Mouse (Mus musculus): ENCODE results near the gene Micu1. TPM values are rescaled to one million over a fixed set of nuclear protein-coding genes. Genes with fewer than 3 reads are reported as not detected.

The Micu1 gene
- polyA plus RNA-seq, 1 experiment from 2014 or later: 40.1 TPM

GRCm38 (mm10) chr10:59819146-59819545 is 116.9 kb downstream of the Micu1 start:
- Histone ChIP-seq H3K9ac (ENCODE audit: low read length) (no peak overlapping the region), H3K36me3 (ENCODE audit: control insufficient read depth, insufficient read depth) (no peaks in the 10 kb centered on the region), H3K4me3 (ENCODE audit: low read length) (no peak overlapping the region), H3K27ac (ENCODE audit: low read length) (no peak overlapping the region), H3K9me3 (replicated peaks; ENCODE audit: control insufficient read depth, low read length) (no peaks in the 10 kb centered on the region), H3K4me1 (ENCODE audit: control insufficient read depth, insufficient read depth, low read length) (no peaks in the 10 kb centered on the region), H3K27me3 (ENCODE audit: control insufficient read depth, insufficient read depth, low read length) (no peaks in the 10 kb centered on the region), H3K4me2 (ENCODE audit: low read depth, low read length) (no peak overlapping the region)
- WGBS: 61% methylated on average over 9 of the region's 9 CpGs
- ATAC-seq (replicated peaks; ENCODE audit: extremely low read depth, insufficient read depth, low FRiP score): no peak

- WGBS: 89% methylated on average over 5 of the region's 5 CpGs
- no peak for ATAC-seq (replicated peaks; ENCODE audit: extremely low read depth, insufficient read depth, low FRiP score)
Observed at GRCm38 (mm10) chr10:59820886-59821285, 118.6 kb downstream of the Micu1 start.

GRCm38 (mm10) chr10:59821334-59822066 is 119.2 kb downstream of the Micu1 start:
- H3K9ac ChIP-seq (ENCODE audit: low read length): no peak overlapping the region
- H3K27ac ChIP-seq (ENCODE audit: low read length): no peak overlapping the region
- H3K27me3 ChIP-seq (ENCODE audit: control insufficient read depth, insufficient read depth, low read length): no peaks in the 10 kb centered on the region
- H3K4me1 ChIP-seq (ENCODE audit: control insufficient read depth, insufficient read depth, low read length): no peaks in the 10 kb centered on the region
- no peaks in the 10 kb centered on the region for H3K9me3 ChIP-seq (replicated peaks; ENCODE audit: control insufficient read depth, low read length)
- H3K36me3 ChIP-seq (ENCODE audit: control insufficient read depth, insufficient read depth): no peaks in the 10 kb centered on the region
- ATAC-seq (replicated peaks; ENCODE audit: extremely low read depth, insufficient read depth, low FRiP score): no peak
- H3K4me3 ChIP-seq (ENCODE audit: low read length): no peak overlapping the region
- 88% methylated on average over 7 of the region's 7 CpGs for WGBS
- no peak overlapping the region for H3K4me2 ChIP-seq (ENCODE audit: low read depth, low read length)

More at GRCm38 (mm10) chr10:59820886-59821285, 118.6 kb downstream of the Micu1 start:
- no peaks in the 10 kb centered on the region for H3K4me1 ChIP-seq (ENCODE audit: control insufficient read depth, insufficient read depth, low read length)
- H3K9me3 ChIP-seq (replicated peaks; ENCODE audit: control insufficient read depth, low read length): no peaks in the 10 kb centered on the region
- H3K4me3 ChIP-seq (ENCODE audit: low read length): no peak overlapping the region
- H3K27ac ChIP-seq (ENCODE audit: low read length): no peak overlapping the region
- H3K9ac ChIP-seq (ENCODE audit: low read length): no peak overlapping the region
- no peaks in the 10 kb centered on the region for H3K36me3 ChIP-seq (ENCODE audit: control insufficient read depth, insufficient read depth)
- H3K27me3 ChIP-seq (ENCODE audit: control insufficient read depth, insufficient read depth, low read length): no peaks in the 10 kb centered on the region
- H3K4me2 ChIP-seq (ENCODE audit: low read depth, low read length): no peak overlapping the region

- Histone ChIP-seq H3K9me3 (replicated peaks; ENCODE audit: control insufficient read depth, low read length) (no peaks in the 10 kb centered on the region), H3K27me3 (ENCODE audit: control insufficient read depth, insufficient read depth, low read length) (no peaks in the 10 kb centered on the region), H3K4me3 (ENCODE audit: low read length) (no peak overlapping the region), H3K27ac (ENCODE audit: low read length) (no peak overlapping the region), H3K9ac (ENCODE audit: low read length) (no peak overlapping the region), H3K4me1 (ENCODE audit: control insufficient read depth, insufficient read depth, low read length) (no peaks in the 10 kb centered on the region), H3K36me3 (ENCODE audit: control insufficient read depth, insufficient read depth) (peaks cover 7% of the 10 kb centered on the region), H3K4me2 (ENCODE audit: low read depth, low read length) (no peak overlapping the region)
- ATAC-seq (replicated peaks; ENCODE audit: extremely low read depth, insufficient read depth, low FRiP score): no peak
- 87% methylated on average over 10 of the region's 10 CpGs for WGBS
Observed at GRCm38 (mm10) chr10:59822857-59823256, 120.6 kb downstream of the Micu1 start.

- H3K9ac ChIP-seq (ENCODE audit: low read length): no peak overlapping the region
- peaks cover 3% of the 10 kb centered on the region; the same call in 1 of the 2 replicates for H3K9me3 ChIP-seq (replicated peaks; ENCODE audit: control insufficient read depth, low read length)
- no peak overlapping the region for H3K4me2 ChIP-seq (ENCODE audit: low read depth, low read length)
- H3K4me3 ChIP-seq (ENCODE audit: low read length): no peak overlapping the region
- WGBS: 68% methylated on average over 16 of the region's 16 CpGs
- peak; percentile 41; the same call in 1 of the 2 replicates for ATAC-seq (replicated peaks; ENCODE audit: extremely low read depth, insufficient read depth, low FRiP score)
- H3K4me1 ChIP-seq (ENCODE audit: control insufficient read depth, insufficient read depth, low read length): no peaks in the 10 kb centered on the region
- no peak overlapping the region for H3K27ac ChIP-seq (ENCODE audit: low read length)
- no peaks in the 10 kb centered on the region for H3K27me3 ChIP-seq (ENCODE audit: control insufficient read depth, insufficient read depth, low read length)
- H3K36me3 ChIP-seq (ENCODE audit: control insufficient read depth, insufficient read depth): peaks cover 24% of the 10 kb centered on the region
Observed at GRCm38 (mm10) chr10:59825137-59825812, 123.0 kb downstream of the Micu1 start.

- Histone ChIP-seq H3K4me2 (ENCODE audit: low read depth, low read length) (no peak overlapping the region), H3K27me3 (ENCODE audit: control insufficient read depth, insufficient read depth, low read length) (no peaks in the 10 kb centered on the region), H3K9ac (ENCODE audit: low read length) (no peak overlapping the region), H3K9me3 (replicated peaks; ENCODE audit: control insufficient read depth, low read length) (peaks cover 3% of the 10 kb centered on the region; the same call in 1 of the 2 replicates), H3K4me3 (ENCODE audit: low read length) (no peak overlapping the region), H3K4me1 (ENCODE audit: control insufficient read depth, insufficient read depth, low read length) (no peaks in the 10 kb centered on the region), H3K36me3 (ENCODE audit: control insufficient read depth, insufficient read depth) (peaks cover 31% of the 10 kb centered on the region), H3K27ac (ENCODE audit: low read length) (no peak overlapping the region)
- no peak for ATAC-seq (replicated peaks; ENCODE audit: extremely low read depth, insufficient read depth, low FRiP score)
- WGBS: 94% methylated on average over 6 of the region's 6 CpGs
Observed at GRCm38 (mm10) chr10:59829886-59830285, 127.6 kb downstream of the Micu1 start.

- Histone ChIP-seq H3K4me2 (ENCODE audit: low read depth, low read length) (no peak overlapping the region), H3K4me3 (ENCODE audit: low read length) (no peak overlapping the region), H3K9me3 (replicated peaks; ENCODE audit: control insufficient read depth, low read length) (peaks cover 3% of the 10 kb centered on the region; the same call in 1 of the 2 replicates), H3K4me1 (ENCODE audit: control insufficient read depth, insufficient read depth, low read length) (no peaks in the 10 kb centered on the region), H3K36me3 (ENCODE audit: control insufficient read depth, insufficient read depth) (peaks cover 31% of the 10 kb centered on the region), H3K27me3 (ENCODE audit: control insufficient read depth, insufficient read depth, low read length) (no peaks in the 10 kb centered on the region), H3K9ac (ENCODE audit: low read length) (no peak overlapping the region), H3K27ac (ENCODE audit: low read length) (no peak overlapping the region)
- WGBS: 50% methylated on average over 7 of the region's 7 CpGs
- no peak for ATAC-seq (replicated peaks; ENCODE audit: extremely low read depth, insufficient read depth, low FRiP score)
Observed at GRCm38 (mm10) chr10:59831950-59832349, 129.7 kb downstream of the Micu1 start.

- H3K4me1 ChIP-seq (ENCODE audit: control insufficient read depth, insufficient read depth, low read length): no peaks in the 10 kb centered on the region
- H3K27ac ChIP-seq (ENCODE audit: low read length): no peak overlapping the region
- WGBS: 75% methylated on average over 14 of the region's 14 CpGs
- no peak overlapping the region for H3K4me2 ChIP-seq (ENCODE audit: low read depth, low read length)
- H3K27me3 ChIP-seq (ENCODE audit: control insufficient read depth, insufficient read depth, low read length): no peaks in the 10 kb centered on the region
- H3K36me3 ChIP-seq (ENCODE audit: control insufficient read depth, insufficient read depth): peaks cover 7% of the 10 kb centered on the region; the same call in 1 of the 2 replicates
- no peak overlapping the region for H3K4me3 ChIP-seq (ENCODE audit: low read length)
- ATAC-seq (replicated peaks; ENCODE audit: extremely low read depth, insufficient read depth, low FRiP score): no peak
- no peak overlapping the region for H3K9ac ChIP-seq (ENCODE audit: low read length)
- no peaks in the 10 kb centered on the region for H3K9me3 ChIP-seq (replicated peaks; ENCODE audit: control insufficient read depth, low read length)
Observed at GRCm38 (mm10) chr10:59835301-59836155, 133.3 kb downstream of the Micu1 start.

All from heart, embryonic 16.5 days (tissue).